Mouse (Mus musculus) G1E-ER4 (cell line): ENCODE results near the gene Kat6b. TPM values are rescaled to one million over a fixed set of nuclear protein-coding genes. Genes with fewer than 3 reads are reported as not detected.
A peak's percentile ranks its signal among the peaks of the same experiment; 100 is the strongest.

ENCODE experiments used
- GATA1 ChIP-seq: IDR thresholded peaks from one replicate; pipeline ENCODE4 v1.8.0; 2012; ENCODE audit warnings: low read length, inconsistent platforms
- polyA plus RNA-seq: library from polyadenylated mRNA; stranded (reverse); fragments of >175 nt; gene quantifications from 2 replicates; pipeline ENCODE4 v1.2.3, GENCODE M21; 2012

Gene Kat6b
- polyA plus RNA-seq, 1 experiment, result 3.5 TPM

DNA sequence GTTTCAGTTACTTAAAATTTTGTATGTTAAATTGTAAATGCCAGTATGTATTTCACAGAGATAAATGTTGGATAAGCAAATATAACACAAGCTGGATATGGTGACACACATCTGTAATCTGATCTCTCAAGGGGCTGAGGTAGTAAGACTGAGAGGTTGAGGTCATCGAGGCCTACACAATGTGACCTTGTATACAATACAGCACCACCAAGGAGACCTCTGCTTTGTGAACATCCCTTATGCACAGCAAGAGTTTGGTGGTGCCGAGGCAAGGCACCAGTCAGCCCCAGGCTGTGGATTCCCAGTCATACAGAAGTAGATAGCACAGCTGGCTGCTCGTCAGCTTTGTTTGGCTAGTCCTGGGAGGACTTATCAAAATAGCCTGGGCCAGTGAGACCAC, 59.1 kb downstream of the Kat6b start:
- TF ChIP-seq GATA1, result no peak

DNA sequence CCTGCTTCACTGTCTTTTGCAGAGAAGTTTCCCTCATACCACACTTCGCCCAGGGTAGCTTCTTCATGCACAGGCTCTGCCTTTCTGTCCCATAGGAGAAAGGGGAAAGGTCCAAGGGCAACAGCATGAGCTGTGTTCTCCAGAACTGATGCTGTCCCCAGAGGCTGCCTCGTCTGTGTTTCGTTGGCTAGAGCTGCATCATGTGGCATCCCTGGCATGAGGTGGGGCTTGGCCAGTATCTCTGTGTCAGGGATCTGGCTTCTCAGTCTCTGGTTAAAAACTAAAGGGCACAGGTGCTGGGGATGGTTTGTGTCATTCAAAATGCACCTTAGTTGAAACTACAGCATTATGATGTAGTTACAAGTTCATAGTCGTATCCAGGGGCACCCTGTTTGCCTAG, 64.3 kb downstream of the Kat6b start:
- TF ChIP-seq GATA1, result no peak

DNA sequence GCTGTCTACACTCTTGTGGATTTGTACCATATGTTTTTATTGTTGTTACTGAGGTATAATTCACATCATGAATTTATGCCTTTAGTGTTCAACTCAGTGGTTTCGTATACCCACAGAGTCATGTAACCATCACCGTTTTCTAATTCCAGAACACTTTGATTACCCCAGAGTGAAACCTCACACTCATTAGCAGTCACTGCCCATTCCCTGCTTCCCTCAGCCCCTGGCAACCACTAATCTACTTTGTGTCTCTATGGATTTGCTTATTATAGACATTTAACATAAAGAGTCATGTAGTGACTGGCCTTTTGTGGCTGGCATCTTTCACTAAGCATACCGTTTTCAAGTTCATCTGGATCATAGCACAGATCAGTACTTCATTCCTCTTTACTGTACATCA, 65.1 kb downstream of the Kat6b start:
- TF ChIP-seq GATA1, result no peak

DNA sequence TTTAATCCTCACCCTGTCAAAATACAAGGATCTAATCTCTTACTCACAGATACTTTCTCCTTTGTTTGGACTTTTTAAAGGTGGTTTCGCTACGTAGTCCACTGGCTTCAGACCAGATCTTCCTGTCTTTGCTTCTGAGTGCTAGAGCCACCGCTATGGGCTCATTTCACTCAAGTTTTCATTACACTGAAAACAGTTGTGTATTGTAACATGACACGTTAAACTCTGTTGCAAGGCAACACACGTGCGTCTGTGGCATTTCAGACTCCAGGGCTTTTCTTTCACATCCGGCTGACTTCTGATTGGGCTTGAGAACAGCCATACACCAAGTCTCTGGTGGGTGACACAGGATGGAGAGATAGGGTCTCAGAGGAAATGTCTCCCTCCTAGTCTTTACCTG, 66.1 kb downstream of the Kat6b start:
- no peak for TF ChIP-seq GATA1

DNA sequence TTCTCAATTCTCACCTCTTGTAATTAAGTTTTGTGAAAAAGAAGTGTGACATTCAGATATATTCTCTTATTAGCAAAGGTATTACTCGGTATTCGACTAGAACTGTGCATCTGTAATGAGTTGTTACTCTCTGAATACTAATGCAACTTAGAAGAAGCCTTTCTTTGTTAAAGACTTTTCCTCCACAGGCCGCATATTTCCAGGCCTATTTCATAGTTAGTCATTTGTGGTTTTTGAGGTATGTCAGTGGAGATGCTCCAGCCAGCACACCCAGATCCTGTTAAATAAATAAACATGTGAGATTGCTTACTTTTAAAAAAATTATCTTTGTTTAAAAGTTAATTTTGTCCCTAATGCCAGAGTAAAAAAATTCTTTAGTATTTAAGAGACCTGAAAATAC, 66.7 kb downstream of the Kat6b start:
- TF ChIP-seq GATA1, result no peak

DNA sequence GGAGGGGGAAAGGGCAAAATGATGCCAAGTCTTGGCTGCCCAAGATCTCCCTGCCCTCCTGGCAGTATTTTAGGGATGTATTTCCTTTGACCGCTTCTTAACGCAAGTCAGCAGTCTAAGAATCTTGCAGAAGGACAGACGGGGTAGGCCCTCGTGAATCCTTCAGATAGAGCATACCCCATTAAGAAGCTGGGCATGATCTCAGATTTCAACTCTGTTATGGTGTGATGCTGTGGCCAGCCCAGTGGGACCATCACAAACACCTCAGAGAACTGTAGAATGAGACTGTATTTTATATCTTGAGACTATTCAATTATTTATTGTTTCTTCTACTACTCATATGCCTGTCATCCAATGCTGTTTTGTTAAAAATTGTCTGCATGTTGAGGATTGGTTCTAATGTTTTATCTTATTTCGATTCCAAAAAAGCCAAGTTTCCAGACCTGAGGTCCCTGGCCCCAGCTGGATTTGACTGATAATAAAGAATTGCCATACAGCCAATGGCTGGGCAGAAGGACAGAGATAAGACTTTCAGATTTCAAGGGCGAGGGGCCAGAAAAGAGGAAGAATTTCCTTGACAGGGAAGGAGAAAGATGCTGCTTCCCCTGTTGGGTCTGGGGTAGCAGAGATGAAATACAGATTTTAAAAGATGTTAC, 67.8 kb downstream of the Kat6b start:
- peak; percentile 69 for TF ChIP-seq GATA1

DNA sequence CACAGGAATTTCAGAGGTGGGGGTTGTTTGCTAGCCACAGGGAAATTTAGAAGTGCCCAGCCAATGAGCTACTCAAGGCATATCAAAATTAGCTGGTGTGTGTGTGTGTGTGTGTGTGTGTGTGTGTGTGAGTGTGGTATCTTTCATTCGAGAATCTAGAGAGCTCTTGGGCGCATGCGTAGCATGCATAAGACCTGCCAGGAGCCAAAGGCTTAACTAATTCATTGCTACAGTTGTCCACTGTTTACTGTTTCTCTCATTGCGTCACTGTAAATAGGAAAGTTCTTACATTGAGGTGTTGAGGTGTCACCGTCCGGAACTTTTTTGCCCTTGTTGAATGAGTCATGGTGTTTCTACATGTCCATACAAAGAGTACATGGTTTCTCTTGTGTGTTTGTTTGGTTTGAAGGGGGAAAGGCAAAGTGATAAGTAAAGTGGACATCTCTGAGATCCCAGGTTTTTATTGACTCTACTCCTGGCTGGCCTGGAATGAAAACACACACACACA, 68.4 kb downstream of the Kat6b start:
- no peak for TF ChIP-seq GATA1

DNA sequence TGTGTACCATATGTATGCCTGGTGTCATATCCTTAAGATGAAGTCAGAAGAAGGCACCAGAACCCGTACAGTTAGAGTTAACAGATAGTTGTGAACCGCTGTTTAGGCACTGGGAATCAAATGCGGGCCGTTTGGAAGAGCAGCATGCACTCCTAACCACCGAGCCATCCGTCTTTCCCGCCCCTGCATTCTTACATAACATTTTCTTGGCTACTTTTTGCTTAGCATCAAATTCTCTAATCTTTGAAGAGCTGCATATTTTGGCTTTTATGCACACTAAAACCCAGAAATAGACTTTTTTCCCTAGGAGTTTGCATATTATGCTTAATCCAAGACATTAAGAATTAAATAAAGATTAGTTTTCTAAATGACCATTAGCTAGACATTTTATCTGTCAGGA, 69.3 kb downstream of the Kat6b start:
- no peak for TF ChIP-seq GATA1

DNA sequence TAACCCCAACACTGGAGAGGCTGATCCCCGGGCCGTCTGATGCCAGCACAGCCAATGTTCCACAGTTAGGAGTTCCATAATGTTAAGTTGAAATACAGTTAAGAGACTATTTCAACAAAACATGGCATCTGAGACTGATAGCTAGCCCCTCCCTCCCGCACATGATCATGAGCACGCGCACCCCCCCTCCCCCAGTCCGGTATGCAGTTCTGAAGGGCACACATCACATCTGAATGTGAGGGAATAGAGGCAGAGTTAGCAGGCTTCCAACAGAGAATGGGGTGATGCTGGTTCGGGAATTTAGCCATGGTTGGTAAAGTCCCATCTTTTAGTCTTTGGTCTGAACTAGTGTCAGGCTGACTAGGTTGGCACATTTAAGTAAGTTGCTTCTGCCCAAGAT, 70.4 kb downstream of the Kat6b start:
- TF ChIP-seq GATA1, result no peak

DNA sequence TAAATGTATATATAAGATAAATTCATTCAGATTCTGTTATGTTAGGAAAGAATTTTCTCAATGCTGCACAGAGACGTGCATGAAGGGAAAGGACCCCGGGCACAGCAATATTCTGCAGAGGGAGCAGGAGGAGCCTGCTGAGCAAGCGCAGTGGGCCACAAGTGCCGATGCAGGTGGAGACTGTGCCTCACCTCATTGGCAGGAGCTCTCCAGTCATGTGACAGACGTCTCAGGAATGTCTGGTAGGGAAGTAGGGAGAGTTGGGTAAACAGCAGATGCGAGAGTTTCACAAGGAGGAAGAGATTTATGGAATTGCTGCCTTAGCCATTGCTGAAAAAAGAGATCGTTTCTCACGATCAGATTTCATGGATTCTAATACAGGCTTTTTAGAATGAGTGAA, 71.7 kb downstream of the Kat6b start:
- TF ChIP-seq GATA1, result no peak

DNA sequence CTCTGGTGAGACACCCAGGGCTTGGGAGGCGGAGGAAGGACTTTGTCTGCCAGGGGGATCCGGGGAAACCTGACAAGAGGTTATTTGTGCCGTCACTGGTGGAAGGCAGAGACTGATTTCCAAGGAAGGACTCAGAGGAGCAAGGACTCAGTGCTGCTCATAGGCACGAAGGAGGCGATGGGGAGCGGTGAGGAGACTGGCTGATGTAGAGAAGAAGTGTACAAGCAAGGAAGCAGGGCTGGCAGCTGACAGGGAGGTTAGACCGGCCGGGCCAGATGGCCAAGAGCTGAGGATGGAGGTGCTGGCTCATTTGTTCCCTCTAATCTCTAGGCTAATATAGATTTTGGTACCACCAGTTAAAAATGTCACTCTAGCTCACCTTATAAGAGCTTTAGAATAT, 72.8 kb downstream of the Kat6b start:
- TF ChIP-seq GATA1, result no peak

DNA sequence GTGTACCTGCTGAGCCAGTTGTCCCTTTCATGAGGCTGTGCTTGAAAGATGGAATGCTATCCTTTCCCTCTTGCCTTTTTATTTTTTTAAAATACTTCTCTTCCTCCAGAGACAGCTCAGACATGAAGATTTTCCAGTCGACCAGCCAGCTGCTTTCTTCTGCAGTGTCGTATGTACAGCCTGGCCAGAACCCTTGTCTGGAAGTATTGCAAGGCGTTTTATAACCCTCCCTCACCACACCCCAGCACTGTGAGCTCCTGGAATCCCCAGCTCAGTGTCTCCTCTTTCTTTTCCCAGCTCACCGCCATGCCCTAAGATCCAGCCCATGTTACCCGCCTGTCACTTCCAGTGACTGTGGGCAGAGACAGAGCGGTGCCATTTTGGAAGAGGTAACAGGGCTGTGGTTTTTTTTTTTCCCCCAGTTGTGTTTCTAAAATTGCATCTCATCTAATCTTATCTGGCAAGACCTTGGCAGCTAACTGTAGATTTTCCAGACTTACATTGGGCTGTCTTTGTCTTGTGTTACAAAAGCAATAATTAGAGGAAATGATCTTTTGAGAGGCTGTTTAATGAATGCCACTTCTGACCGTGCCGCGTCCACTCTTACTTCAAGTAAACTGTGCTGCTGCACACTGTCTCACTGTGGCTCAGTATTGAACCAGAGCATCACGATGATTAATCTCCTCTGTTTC, 77.4 kb downstream of the Kat6b start:
- TF ChIP-seq GATA1, result peak; percentile 25

DNA sequence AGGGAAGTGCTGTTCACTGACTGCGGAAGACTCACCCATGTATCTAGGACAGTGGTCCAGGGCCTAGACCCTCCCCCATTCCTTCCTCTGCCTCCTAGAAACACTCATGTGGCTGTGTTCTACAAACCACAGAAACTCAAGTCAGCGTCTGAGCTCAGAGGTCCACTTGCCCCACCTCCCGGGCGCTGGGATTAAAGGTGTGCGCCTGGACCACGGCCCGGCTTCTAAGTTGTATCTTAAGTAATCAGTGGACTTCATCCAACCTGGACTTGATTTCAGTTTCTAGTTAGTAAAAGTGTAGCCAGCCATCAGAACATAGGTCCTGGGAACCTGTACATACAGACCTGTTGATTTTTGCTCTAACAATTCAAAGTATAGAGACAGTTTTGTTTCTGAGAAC, 78.2 kb downstream of the Kat6b start:
- TF ChIP-seq GATA1, result no peak

DNA sequence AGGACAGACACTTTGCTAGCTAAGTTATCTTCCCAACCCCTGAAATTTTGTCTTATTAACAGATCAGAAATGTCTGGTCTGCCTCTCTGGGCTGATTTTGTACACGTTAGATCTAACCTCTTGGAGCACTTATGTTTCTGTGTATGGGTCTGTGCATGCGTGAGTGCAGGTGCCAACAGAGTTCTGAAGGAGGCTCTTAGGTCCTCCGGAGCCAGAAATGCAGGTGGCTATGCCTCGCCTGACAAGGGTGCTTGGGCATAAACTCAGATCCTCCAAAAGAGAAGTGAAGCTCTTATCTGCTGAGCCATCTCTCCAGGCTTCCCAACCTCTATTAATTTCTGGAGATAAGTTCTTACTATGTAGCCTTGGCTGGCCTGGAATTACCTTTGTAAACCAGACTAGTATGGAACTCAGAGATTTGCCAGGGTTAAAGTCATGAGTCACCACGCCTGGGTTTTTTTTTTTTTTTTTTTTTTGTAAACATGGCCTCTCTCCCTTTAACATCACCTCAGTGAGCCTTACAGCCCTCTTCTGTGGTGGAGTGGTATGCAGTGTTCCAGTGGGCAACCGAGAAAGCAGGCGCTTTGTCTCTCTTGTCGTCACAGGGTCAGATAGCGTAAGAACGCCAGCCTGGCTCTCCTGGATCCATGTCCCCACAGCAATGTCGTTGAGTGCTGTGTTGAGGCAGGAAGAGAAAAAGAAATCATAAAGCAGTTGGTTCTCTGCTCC, 79.4 kb downstream of the Kat6b start:
- TF ChIP-seq GATA1, result peak; percentile 31

DNA sequence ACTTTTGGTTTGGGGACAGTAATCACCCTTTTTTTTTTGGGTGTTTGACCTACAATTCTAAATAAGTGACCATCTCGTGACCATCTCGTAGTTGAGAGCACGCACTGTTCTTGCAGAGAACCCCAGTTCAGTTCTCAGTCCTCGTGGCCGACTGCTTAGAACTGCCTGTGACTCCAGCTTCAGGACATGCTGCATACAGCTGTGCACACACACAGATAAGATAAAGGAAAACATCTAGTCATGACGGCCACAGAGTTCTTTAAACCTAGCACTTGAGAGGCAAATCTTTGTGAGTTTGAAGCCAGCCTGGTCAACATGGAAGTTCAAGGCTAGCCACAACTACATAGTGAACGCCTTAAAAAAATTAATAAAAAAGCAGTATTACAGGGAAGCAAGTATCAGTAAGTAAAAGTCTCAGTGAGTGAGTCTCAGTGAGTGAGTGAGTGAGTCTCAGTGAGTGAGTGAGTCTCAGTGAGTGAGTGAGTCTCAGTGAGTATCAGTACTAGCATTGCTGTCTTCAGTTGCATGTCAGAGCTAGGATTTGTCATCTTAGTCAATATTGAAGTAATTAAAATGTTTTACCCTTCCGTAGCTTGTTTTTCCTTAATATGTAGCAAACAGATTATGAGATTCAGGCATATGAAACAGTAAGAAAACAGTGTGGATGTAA, 80.3 kb downstream of the Kat6b start:
- TF ChIP-seq GATA1, result peak; percentile 19

DNA sequence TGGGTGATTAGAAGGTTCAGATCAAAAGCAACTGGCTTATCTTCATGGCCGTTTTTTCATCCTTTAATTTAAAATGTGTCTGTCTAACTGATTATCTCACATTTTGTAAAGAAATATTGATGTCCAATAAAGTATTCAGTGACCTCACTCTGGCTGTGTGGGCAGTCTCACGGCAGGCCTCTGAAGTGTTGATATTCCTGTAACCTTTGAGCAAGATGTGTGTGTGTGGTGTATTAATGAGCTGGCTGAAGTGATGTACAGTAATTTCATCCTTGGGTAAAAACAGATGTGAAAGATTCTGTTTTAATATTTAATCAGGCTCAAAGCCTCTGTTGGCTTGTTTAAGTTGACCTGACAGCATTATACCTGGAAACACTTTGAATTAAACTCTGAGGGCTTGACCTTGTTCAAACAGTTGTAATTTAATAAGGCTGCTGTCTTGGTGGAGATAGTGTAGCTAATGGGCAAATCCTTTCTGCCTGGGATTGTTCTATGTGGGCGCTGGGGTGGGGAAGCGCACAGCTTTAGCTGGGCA, 82.4 kb downstream of the Kat6b start:
- no peak for TF ChIP-seq GATA1
